Mouse (Mus musculus): Measurements from ENCODE around the gene Arl4c. TPM values are rescaled to one million over a fixed set of nuclear protein-coding genes. Genes with fewer than 3 reads are reported as not detected.
A peak's percentile ranks its signal among the peaks of the same experiment; 100 is the strongest.

Arl4c gene
- polyA plus RNA-seq, 1 experiment, result 11.0 TPM

DNA sequence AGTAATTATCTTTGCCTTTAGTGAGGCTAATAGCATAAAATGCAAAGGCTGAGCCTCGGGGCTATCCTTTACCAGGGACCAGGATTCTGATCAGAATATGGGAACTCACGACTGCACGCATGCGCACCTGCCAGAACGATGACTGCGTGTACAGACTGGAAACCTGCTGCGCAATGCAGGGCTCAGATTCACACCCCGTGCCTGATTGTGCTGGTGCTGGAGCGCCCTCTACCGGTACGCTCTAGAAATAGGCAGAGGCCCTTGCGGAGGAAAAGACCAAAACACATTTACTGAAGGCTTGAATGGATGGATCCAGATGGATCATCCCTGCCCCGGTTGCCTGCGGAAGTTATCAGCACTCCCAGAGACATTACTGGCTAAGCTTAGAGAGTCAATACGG is 3.8 kb upstream of the Arl4c start:
- TF ChIP-seq FLI1 (IDR thresholded peaks at IDR 0.05; ENCODE audit: low read length), result no peak
- TF ChIP-seq GATA1 (IDR thresholded peaks at IDR 0.05; ENCODE audit: borderline replicate concordance, low read length), result no peak
- no peaks in the 10 kb centered on the region for H3K9me3 ChIP-seq
- peak overlapping the region; percentile 38 for H3K4me3 ChIP-seq (replicated peaks)
- no peaks in the 10 kb centered on the region for H3K36me3 ChIP-seq (replicated peaks; ENCODE audit: low read length)
- H3K4me1 ChIP-seq, result peaks cover 31% of the 10 kb centered on the region
- H3K27me3 ChIP-seq (replicated peaks), result peaks cover 68% of the 10 kb centered on the region

DNA sequence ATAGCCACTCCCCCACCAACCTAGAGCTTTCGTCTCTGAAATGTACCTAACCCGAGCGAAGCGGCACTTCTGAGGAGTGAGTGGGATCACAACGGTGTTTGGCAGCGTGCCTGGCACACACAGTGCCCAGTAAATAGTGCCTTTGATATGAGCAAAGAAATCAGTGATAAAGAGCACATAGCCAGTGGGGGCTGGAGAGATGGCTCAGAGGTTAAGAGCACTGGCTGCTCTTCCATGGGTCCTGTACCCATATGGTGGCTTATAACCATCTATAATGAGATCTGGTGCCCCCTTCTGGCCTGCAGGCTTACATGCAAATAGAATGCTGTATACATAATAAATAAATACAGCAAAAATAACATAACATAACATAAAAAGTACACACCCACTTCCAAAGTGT is 3.0 kb upstream of the Arl4c start:
- TF ChIP-seq GATA1 (IDR thresholded peaks at IDR 0.05; ENCODE audit: borderline replicate concordance, low read length) (no peak), FLI1 (IDR thresholded peaks at IDR 0.05; ENCODE audit: low read length) (no peak)
- H3K27me3 ChIP-seq (replicated peaks), result peaks cover 70% of the 10 kb centered on the region
- H3K36me3 ChIP-seq (replicated peaks; ENCODE audit: low read length), result no peaks in the 10 kb centered on the region
- no peaks in the 10 kb centered on the region for H3K9me3 ChIP-seq
- H3K4me1 ChIP-seq, result peaks cover 39% of the 10 kb centered on the region
- H3K4me3 ChIP-seq (replicated peaks), result no peak overlapping the region

DNA sequence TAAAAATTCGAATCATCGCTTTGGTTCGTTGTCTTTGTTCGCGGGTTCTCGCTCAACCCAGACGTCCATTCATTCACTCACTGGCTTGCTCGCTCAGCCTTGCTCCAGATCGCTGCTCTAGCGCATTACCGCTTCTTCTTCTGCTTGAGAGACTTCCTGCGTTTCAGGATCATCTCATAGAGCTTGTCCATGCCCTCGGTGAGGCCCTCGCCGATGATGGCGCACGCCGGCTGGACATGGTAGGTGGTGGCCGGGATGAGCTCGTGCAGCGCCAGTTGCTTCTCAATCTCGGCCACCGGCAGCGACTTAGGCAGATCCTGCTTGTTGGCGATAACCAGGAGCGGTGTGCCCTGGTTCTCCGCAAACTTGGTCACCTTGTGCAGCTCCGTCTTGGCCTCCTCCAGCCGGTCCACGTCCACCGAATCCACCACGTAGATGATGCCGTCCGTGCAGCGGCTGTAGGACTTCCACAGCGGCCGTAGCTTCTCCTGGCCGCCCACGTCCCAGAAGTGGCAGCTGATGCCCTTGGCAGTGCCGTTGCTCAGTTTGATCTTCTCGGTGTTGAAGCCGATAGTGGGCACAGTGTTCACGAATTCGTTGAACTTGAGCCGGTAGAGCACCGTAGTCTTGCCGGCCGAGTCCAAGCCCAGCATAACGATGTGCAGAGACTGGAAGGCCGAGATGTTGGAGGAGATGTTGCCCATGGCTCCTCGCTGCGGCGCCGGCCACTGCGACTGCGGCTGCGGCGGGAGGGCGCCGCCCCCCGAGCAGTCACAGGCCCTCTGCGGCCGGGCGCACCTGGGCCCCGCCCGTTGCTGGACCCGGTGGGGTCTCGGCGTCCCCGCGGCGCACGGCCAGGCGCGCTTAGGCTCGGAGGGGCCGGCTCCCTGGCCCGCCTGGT is 810 bp downstream of the Arl4c start:
- peaks cover 38% of the 10 kb centered on the region for H3K4me1 ChIP-seq
- H3K9me3 ChIP-seq, result no peaks in the 10 kb centered on the region
- H3K4me3 ChIP-seq (replicated peaks), result peak overlapping the region; percentile 95
- H3K36me3 ChIP-seq (replicated peaks; ENCODE audit: low read length), result peaks cover 2% of the 10 kb centered on the region
- TF ChIP-seq GATA1 (IDR thresholded peaks at IDR 0.05; ENCODE audit: borderline replicate concordance, low read length) (no peak), FLI1 (IDR thresholded peaks at IDR 0.05; ENCODE audit: low read length) (no peak)
- peaks cover 70% of the 10 kb centered on the region for H3K27me3 ChIP-seq (replicated peaks)

DNA sequence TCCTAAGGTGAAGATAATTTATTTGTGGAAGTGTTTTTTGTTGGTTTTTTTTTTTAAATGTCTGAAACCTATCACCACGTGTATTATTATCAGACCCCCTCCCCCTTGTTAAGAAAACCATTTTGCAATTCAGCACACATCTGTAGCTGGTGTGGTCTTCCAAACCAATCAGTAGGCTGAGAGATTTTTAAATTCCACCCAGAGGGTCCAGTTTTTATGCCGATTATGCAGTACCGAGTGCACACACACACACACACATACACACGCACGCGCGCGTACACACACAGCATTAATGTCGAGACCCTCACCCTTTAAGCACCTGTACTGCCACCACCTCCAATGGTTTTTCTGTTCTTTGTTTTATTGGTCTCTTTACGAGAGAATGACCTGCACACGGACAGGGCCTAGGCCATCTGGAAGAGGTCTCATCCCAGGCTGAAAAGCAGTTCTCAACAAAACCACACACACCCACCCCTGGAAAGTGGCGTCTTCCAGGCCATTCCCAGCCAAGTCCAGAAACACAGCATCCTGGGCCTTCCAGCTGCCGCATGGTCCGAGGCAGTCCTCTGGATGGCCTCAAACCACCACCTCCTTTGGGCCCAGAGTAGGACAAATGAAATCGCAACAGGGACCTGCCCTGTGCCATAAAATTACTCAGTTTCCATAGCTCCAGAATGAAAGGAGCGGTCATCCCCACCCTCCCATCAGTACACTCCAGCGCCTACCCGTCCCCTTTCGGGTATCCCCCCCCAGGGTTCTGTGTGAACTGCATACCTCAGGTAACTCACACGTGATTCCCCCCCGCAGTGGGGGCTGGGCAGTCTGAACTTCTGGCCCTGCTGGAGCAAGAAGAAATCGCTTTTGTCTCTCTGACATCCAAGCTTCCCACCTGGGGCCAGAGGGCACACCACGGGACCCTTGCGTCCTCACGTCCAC is 1.9 kb downstream of the Arl4c start:
- H3K9me3 ChIP-seq, result no peaks in the 10 kb centered on the region
- peak overlapping the region; percentile 95 for H3K4me3 ChIP-seq (replicated peaks)
- H3K4me1 ChIP-seq, result peaks cover 28% of the 10 kb centered on the region
- TF ChIP-seq FLI1 (IDR thresholded peaks at IDR 0.05; ENCODE audit: low read length) (no peak), GATA1 (IDR thresholded peaks at IDR 0.05; ENCODE audit: borderline replicate concordance, low read length) (no peak)
- peaks cover 2% of the 10 kb centered on the region for H3K36me3 ChIP-seq (replicated peaks; ENCODE audit: low read length)
- peaks cover 69% of the 10 kb centered on the region for H3K27me3 ChIP-seq (replicated peaks)

DNA sequence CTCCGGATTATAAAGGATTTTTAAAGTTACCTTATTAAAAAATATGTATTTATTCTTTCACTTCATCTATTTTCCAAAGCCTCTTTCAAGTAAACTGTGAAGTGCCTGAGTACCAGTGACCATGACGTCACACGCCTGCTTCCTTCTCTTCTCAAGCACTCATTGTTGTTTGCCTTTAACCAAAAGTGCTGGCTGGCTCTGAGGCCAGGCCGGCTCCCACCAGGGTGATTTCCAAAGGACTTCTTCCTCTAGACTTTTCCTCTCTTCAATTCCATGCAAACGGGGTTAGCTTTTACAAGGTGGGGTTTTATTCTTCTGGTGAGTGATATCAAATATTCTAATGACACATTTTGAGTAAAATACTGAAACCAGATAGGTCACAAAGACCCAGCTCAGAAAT is 2.6 kb downstream of the Arl4c start:
- H3K27me3 ChIP-seq (replicated peaks), result peaks cover 68% of the 10 kb centered on the region
- no peak for TF ChIP-seq FLI1 (IDR thresholded peaks at IDR 0.05; ENCODE audit: low read length)
- no peak for TF ChIP-seq GATA1 (IDR thresholded peaks at IDR 0.05; ENCODE audit: borderline replicate concordance, low read length)
- peaks cover 2% of the 10 kb centered on the region for H3K36me3 ChIP-seq (replicated peaks; ENCODE audit: low read length)
- H3K4me1 ChIP-seq, result peaks cover 28% of the 10 kb centered on the region
- H3K4me3 ChIP-seq (replicated peaks), result peak overlapping the region; percentile 76
- no peaks in the 10 kb centered on the region for H3K9me3 ChIP-seq

DNA sequence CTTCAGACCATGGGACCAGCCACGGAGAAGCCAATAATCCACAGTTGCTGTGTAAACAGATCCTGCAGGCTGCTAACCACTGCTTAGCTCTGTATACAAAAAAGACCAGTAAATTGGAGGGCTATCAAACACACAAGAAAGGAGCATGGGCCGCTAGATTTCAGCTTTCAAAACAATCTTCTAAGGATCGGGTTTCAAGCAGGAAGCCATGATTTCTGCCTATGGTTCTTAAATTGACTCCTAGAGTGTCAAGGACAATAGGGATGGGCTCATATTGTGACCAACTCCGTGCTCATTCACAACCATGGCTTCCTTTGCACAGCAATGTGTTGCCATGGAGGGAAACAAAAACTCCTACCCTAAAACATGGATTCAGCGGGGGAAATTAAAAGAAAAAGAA is 3.1 kb downstream of the Arl4c start:
- TF ChIP-seq FLI1 (IDR thresholded peaks at IDR 0.05; ENCODE audit: low read length) (no peak), GATA1 (IDR thresholded peaks at IDR 0.05; ENCODE audit: borderline replicate concordance, low read length) (no peak)
- peak overlapping the region; percentile 84 for H3K4me3 ChIP-seq (replicated peaks)
- H3K27me3 ChIP-seq (replicated peaks), result peaks cover 69% of the 10 kb centered on the region

DNA sequence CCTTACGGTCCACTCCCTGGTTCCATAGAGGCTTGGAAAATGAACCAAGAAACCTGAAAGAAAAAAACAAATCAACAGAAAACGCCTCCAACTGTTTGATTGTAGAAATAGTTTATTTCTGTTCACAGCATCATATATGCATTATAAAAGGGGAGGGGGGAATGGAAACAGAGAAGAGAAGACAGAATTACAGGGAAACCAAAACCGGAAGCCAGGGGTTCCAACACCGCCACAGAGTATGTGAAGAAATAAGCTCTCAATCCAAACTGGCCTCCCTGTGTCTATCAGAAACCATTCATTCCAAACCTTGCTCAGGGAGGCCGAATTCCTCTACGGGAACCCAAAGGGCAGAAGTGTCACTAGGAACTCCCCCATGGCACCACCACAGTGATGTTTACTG is 3.9 kb downstream of the Arl4c start:
- Histone ChIP-seq H3K4me1 (peaks cover 28% of the 10 kb centered on the region), H3K36me3 (replicated peaks; ENCODE audit: low read length) (peaks cover 2% of the 10 kb centered on the region), H3K27me3 (replicated peaks) (peaks cover 68% of the 10 kb centered on the region), H3K4me3 (replicated peaks) (peak overlapping the region; percentile 28), H3K9me3 (no peaks in the 10 kb centered on the region)
- TF ChIP-seq GATA1 (IDR thresholded peaks at IDR 0.05; ENCODE audit: borderline replicate concordance, low read length), result no peak
- TF ChIP-seq FLI1 (IDR thresholded peaks at IDR 0.05; ENCODE audit: low read length), result no peak

More for the DNA sequence above, 3.1 kb downstream of the Arl4c start:
- H3K36me3 ChIP-seq (replicated peaks; ENCODE audit: low read length), result peaks cover 2% of the 10 kb centered on the region
- no peaks in the 10 kb centered on the region for H3K9me3 ChIP-seq
- peaks cover 28% of the 10 kb centered on the region for H3K4me1 ChIP-seq

DNA sequence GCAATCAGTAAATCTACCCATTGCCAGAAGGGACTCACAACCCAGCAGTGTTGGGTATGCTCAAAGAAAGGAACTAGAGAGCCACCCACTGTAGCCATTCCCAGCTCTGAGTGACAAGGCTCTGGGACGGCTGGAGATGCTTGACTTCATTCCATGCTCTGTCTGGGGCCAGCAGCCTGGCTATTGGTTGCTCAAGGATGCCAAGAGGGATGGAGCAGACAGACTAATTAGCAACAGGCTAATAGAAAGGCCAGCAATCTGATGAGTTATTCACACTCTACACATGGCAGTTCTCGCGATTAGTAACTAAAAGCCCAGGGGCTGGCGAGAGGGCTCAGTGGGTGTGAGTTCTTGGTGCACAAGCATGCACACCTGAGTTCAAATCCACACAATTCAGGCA is 5.6 kb downstream of the Arl4c start:
- H3K9me3 ChIP-seq, result no peaks in the 10 kb centered on the region
- H3K36me3 ChIP-seq (replicated peaks; ENCODE audit: low read length), result peaks cover 2% of the 10 kb centered on the region
- H3K27me3 ChIP-seq (replicated peaks), result peaks cover 62% of the 10 kb centered on the region
- peaks cover 15% of the 10 kb centered on the region for H3K4me1 ChIP-seq
- TF ChIP-seq FLI1 (IDR thresholded peaks at IDR 0.05; ENCODE audit: low read length) (no peak), GATA1 (IDR thresholded peaks at IDR 0.05; ENCODE audit: borderline replicate concordance, low read length) (no peak)
- H3K4me3 ChIP-seq (replicated peaks), result no peak overlapping the region

DNA sequence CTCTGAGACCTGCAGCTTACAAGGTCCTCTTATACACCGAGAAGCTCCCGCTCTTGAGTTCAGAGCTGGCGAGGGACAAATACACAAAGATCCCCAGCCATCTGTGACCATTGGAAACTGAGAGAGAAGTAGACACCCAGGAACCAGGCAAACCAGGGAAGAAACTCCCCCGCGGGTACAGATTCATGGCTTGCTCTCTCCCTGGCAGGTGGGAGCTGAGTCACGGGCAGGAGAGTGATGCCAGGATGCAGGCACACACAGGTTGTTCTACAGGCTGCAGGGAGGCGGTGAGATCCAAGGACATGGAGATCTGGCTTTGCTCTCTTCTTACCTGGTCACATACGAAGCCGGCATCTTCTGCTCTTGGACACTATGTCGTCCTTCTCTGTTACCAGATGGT is 7.7 kb downstream of the Arl4c start:
- Histone ChIP-seq H3K4me1 (no peaks in the 10 kb centered on the region), H3K9me3 (no peaks in the 10 kb centered on the region), H3K4me3 (replicated peaks) (peak overlapping the region; percentile 26), H3K27me3 (replicated peaks) (peaks cover 61% of the 10 kb centered on the region), H3K36me3 (replicated peaks; ENCODE audit: low read length) (peaks cover 2% of the 10 kb centered on the region)
- TF ChIP-seq FLI1 (IDR thresholded peaks at IDR 0.05; ENCODE audit: low read length) (no peak), GATA1 (IDR thresholded peaks at IDR 0.05; ENCODE audit: borderline replicate concordance, low read length) (no peak)
